Mouse (Mus musculus) gastrocnemius, adult 2 months (tissue): ENCODE data around the gene Foxp4. TPM values are rescaled to one million over a fixed set of nuclear protein-coding genes. Genes with fewer than 3 reads are reported as not detected.

Experiments used
- DNase-seq: peaks from one replicate; pipeline ENCODE4 v3.0.0; 2022
- H3K27ac ChIP-seq: fragments of 200-600 bp; 2 replicates; pipeline ENCODE4 v1.8.1; 2022; ENCODE audit warnings: mild to moderate bottlenecking
- H3K4me3 ChIP-seq: fragments of 200-600 bp; 2 replicates; pipeline ENCODE4 v1.8.1; 2022; ENCODE audit warnings: mild to moderate bottlenecking, moderate library complexity
- CTCF ChIP-seq: fragments of 200-600 bp; IDR thresholded peaks from 2 replicates; pipeline ENCODE4 v1.8.1; 2022; ENCODE audit warnings: antibody characterized with exemption, mild to moderate bottlenecking, moderate library complexity
- intact Hi-C: fragments of 180-260 bp; cut with DNase I; formaldehyde crosslinking; loops from one replicate; pipeline ENCODE4 v1.15.1; 2025
- total RNA-seq, 2 experiments: library from RNA; stranded (reverse); gene quantifications; 2 replicates each; pipeline ENCODE4 v1.2.3; 2021

The Foxp4 gene
- total RNA-seq, 2 experiments from 2014 or later, result 7.3 to 7.9 TPM

DNA sequence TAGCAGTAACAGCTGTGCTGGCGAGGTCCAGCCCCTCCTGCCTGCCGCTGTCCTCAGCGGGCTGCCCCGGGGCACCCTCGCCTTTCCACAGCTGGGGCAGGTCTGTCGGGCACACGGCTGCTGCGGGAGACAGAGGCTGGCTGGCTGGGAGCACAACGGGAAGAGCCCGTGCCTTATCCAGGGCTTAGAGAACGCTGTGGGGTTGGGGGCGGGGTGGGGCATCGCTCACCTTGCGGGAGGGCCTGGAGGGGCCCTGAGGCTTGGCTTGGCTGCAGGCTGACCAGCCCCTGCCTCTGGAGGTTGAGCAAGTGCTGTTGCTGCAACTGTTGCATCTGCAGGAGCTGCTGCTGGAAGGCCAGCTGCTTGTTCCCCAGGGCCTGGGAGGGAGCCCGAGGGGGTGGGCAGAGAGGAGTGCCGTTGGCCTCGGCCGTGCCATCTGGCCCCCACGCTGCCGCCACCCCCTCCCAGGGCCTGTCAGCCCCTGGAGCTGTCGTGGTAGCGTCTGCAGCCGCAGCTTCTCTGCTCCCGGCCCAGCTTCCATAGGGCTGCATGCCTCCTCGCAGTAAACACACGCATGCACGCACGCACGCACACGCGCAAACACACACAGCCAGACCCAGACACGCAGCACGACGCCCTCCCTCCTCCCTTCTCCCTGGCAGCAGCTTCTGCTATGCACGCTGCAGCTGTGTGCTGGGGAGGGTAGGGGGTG, 45.9 kb downstream of the Foxp4 start:
- Histone ChIP-seq H3K27ac (no peak overlapping the region), H3K4me3 (peak overlapping the region; percentile 33; the same call in 1 of the 2 replicates)
- DNase-seq, result peak; percentile 62
- no peak for TF ChIP-seq CTCF
- intact Hi-C loops, result no loop called here

DNA sequence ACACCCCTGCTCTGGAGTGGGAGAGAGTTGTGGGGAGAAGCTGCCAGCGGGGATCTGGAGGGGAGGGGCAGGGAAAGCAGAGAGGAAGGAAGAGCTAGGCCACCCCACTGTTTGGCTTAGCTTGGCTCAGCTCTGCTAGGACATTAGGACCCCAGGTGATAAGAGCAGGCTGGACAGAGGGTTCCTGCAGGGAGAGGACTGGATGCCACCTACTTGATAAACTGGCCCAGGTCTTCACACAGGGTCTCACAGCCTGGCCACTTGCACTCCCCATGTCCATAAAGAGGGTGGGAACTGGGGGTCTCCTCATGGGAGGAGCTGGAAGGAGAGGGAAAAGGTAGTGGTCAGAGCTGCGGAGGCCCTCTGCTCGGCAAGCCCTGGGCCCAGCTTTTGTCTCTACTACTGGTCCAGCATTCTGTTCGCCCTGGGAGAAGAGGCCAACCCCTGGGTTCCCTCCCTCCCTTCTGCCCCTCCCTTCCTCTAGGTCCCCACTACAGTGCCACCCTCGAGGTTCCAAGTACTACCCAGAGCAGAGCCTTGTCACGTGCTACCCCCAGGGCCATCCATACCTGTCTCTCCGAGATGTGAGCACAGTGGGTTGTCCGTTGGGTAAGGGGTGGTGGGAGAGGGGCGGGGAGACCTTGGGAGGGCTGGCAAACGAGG, 46.6 kb downstream of the Foxp4 start:
- intact Hi-C loops, result no loop called here
- TF ChIP-seq CTCF, result no peak
- Histone ChIP-seq H3K4me3 (no peak overlapping the region), H3K27ac (no peak overlapping the region)
- no peak for DNase-seq

DNA sequence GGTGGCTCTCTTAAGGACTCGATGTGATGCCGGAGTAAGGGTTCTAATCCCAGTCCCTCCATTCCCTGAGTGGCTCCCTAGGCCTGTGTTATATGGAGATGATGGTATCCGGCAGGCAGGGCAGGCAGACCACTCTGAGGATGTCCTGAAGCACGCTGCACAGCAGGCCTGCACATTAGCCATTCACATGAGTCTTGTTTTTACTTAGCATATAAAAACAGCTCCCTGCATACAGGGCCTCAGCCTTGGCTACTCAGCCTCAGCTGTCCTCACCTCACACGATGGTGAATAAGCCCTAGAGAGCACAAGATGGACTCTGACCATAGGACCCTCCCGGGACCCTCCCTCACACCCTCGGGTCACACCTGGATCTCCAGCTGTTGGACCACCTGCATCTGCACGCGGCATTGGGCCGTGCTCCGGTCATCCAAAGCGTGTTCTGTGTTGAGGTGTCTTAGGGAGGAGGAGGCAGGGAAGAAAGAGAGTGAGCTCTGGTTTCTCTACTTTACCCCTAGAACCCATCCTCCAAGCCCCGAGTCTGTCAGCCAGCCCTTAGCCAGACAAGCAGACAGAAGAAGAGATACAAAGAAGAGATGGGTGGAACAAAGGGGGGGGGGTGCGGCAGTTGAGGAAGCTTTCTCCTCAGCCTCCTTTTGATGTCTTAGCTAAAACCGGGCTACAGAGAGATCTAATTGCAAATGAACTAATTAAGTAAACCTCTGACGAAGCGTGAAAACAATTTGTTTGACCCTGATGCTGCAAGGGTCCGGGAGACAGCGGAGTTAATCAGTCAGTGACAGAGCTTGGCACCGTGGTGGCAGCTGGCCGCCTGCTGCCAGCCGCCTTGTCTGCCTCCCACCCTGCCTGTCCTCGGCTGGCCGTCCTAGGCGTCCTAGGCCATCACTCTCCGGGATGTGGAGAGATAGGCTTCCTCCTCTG, 47.4 kb downstream of the Foxp4 start:
- Histone ChIP-seq H3K4me3 (no peak overlapping the region), H3K27ac (no peak overlapping the region)
- DNase-seq, result no peak
- intact Hi-C loops, result no loop called here
- TF ChIP-seq CTCF, result no peak

DNA sequence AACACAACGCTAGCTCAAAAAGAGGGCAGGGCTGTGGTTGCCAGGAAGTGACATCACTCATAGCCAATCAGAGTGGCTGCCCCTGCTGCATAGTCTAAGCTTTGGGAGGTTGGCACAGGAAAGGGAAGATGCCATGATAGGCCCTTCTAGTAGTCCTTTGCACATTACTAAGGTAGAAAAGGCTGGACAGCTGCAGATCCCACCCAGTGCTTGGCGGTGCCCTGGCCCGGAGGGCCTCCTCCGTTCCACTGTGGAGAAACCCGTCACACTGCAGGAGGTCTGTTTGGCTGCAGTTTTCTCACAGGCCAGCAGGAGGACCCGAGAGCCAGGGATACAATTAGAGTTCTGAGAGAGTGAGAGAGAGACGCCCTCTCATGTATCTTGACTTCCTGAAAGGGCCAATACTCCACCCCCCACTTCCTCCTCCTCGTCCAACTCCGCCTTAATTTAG, 51.1 kb downstream of the Foxp4 start:
- Histone ChIP-seq H3K27ac (peak overlapping the region; percentile 43; the same call in 1 of the 2 replicates), H3K4me3 (peak overlapping the region; percentile 59)
- DNase-seq, result peak; percentile 83
- intact Hi-C loops, result loop anchor here (1.0 to 5.0 kb wide), 3 partner anchors 49 to 228 kb away; partner anchors contain the start of gene Foxp4
- peak; percentile 93 for TF ChIP-seq CTCF

DNA sequence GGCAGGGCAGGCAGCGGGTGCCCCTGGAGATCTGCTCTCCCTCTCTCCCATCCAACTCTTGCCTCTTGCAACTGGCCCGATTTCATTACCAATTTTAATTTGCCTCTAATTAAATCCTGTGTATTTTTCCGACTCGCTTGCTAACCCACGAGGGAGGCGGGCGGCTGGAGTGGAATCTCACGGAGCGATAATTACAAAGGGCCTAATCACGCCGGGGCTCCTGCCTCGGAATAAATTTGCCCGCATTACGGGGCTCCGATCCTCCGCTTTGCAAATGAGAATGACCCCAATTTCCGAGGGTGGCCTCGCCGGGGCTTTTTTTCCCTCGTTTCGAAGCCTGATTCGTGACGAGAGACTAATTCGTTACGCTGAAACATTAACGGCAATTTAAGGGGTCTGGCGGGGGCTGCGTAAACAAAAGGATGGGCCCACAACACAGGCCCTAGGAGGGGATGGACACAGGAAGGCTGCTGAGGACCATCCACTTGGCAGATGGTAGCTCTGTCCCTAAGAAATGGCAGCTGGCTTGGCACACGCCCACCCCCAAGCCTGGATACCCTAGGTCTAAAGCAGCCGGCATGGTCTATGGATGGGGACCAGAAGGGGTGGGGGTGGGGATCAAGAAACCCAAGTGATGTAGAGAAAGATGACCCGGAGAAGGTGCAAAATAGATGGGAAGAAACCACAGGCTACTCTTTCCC, 52.0 kb downstream of the Foxp4 start:
- DNase-seq, result no peak
- no peak overlapping the region for H3K4me3 ChIP-seq
- no peak overlapping the region for H3K27ac ChIP-seq
- intact Hi-C loops, result loop anchor here (1.0 to 5.0 kb wide), 3 partner anchors 50 to 229 kb away; partner anchors contain the start of gene Foxp4
- TF ChIP-seq CTCF, result no peak

DNA sequence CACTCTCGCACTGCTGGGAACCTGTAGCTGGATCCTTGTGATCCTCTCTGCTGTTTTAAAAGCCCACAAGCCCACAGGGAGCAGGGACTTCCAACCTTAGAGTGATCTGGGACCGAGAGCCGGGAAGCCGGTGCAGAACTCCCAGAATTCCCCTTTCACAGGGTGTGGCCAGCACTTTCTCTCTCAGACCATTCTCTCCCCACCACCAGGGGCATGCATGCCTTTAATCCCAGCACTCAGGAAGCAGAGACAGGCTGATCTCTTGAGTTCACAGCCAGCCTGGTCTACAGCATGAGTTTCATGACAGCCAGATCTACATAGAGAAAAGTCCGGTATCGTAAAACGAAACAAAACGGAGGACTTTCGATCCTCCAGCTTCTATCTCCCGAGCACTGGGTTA, 54.6 kb downstream of the Foxp4 start:
- no peak for TF ChIP-seq CTCF
- Histone ChIP-seq H3K4me3 (no peak overlapping the region), H3K27ac (no peak overlapping the region)
- intact Hi-C loops, result loop anchor here (5.0 kb wide), 1 partner anchor 52 kb away; the partner anchor contains the start of gene Foxp4
- no peak for DNase-seq

DNA sequence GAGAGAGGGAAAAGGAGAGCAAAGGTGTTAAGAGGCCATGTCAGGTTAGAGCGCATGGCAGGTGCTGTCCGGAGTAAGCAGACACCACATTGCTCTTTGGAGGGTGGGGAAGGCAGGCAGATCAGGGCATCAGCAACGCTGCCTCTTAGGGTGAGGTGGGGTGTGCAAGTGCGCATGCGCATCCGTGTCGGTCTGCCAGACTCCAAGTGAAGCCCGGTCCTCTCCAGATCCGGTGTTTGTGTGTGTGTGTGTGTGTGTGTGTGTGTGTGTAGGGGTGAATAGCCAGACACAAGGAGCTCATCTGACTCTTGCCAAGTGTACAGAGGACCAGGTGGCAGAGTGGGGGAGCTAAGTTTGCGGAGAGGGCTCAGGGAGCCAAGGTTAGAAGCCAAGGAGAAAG, 58.4 kb downstream of the Foxp4 start:
- peak; percentile 46 for DNase-seq
- intact Hi-C loops, result no loop called here
- TF ChIP-seq CTCF, result no peak
- H3K4me3 ChIP-seq, result no peak overlapping the region
- no peak overlapping the region for H3K27ac ChIP-seq

DNA sequence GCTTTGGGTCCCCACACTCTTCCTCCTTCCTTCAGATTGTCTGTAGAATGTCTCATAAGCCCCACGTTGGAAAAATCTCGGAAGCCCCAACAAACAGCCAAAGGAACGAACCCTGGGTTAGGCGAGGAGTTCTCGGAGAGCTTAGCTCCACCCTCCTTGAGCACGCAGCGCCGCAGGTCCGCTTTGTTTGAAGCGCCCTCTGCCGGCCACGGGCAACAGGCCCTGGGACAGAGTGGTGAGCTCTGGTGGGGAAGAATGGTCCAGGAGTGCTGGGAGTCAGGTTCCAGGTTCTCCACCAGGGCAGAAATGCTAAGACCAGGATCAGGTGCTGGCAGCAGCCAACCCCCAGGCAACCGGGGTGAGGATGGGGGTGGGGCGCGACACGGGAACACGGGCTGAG, 59.9 kb downstream of the Foxp4 start:
- peak; percentile 93 for DNase-seq
- Histone ChIP-seq H3K4me3 (peak overlapping the region; percentile 45), H3K27ac (no peak overlapping the region)
- intact Hi-C loops, result loop anchor here (1.0 kb wide), 1 partner anchor 71 kb away; no protein-coding TSS in a partner anchor
- peak; percentile 98 for TF ChIP-seq CTCF

DNA sequence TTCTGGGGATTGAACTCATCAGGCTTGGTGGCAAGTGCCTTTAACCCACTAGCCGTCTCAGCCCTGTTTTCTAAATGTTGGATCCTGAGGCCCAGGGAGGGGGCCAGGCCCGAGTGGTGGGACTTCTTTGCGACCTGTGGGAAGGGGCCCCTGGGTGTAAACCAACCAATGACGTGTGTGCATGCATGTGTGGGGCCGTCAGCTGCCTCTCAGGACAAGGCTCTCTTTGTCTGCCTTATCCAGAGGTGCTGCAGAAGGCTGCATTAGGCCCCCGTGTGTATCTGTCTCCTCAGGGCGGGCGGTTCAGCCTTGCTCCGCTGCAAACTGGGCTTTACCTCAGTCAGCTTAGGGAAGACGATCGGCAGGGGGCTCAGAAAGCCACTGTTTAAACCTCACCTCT, 61.0 kb downstream of the Foxp4 start:
- no peak for DNase-seq
- Histone ChIP-seq H3K4me3 (no peak overlapping the region), H3K27ac (no peak overlapping the region)
- no peak for TF ChIP-seq CTCF
- intact Hi-C loops, result no loop called here

DNA sequence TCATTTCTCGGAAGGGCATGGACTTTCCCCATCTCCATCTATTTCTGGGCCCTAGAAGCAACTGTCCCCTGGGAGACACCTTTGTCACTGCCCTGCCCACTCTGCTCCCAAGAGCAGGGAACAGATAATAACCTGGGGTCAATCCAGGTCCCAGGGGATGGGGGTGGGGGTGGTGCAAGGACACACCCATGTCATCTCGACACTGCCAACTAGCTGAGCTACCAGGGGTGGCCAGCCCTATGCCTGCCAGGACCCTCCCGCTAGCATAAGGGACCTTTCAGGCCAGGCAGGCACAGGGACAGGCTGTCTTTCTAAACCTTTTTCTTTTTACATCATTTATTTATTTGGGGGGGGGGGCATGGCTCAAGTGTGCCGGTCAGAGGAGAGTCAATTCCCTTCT, 61.4 kb downstream of the Foxp4 start:
- Histone ChIP-seq H3K4me3 (no peak overlapping the region), H3K27ac (no peak overlapping the region)
- DNase-seq, result no peak
- intact Hi-C loops, result no loop called here
- TF ChIP-seq CTCF, result no peak

DNA sequence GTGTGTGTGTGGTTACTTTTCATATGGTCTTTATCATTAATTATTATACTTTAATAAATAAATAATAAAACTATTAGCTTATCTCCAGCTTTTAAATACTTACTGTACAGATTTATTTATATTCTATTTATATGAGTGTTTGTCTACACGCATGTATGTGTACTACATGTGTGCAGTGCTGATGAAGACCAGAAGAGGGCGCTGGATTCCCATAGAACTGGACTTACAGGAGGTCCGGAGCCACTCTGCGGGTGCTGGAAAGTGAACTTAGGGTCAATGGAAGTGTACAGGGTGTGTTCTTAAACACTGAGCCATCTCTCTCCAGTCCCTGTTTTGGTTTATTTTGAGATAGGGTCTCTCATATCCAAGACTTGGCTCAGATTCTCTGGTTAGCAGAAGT, 68.9 kb downstream of the Foxp4 start:
- H3K4me3 ChIP-seq, result no peak overlapping the region
- intact Hi-C loops, result no loop called here
- no peak for DNase-seq
- no peak overlapping the region for H3K27ac ChIP-seq
- TF ChIP-seq CTCF, result no peak; the same call in 1 of the 2 replicates

DNA sequence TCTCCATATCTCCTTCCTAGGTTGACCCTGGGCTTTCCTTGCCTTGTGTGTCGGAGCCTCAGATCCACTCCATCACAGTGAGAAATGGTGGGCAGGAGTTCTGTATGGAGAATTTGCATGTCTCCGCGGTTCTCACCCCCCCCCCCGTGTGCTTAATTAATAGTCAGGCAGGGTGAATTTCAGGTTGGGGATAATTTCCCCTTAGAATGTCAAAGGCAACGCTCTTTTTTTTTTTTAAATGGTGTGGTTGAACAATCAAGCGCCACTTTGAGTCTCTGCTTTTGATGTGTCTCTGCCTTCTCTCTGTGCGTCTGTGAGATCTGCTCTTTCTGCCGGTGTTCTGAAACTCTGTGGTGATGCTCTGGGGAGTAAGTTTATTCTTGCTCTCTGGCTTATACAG, 69.5 kb downstream of the Foxp4 start:
- TF ChIP-seq CTCF, result no peak

More for the DNA sequence above, 69.5 kb downstream of the Foxp4 start:
- intact Hi-C loops, result no loop called here
- no peak for DNase-seq
- H3K27ac ChIP-seq, result no peak overlapping the region
- H3K4me3 ChIP-seq, result no peak overlapping the region
